Mouse (Mus musculus): ENCODE data around the gene Myo9b. TPM values are rescaled to one million over a fixed set of nuclear protein-coding genes. Genes with fewer than 3 reads are reported as not detected.

Gene Myo9b
- total RNA-seq, 2 experiments from 2014 or later: 8.1 to 22.6 TPM

DNA sequence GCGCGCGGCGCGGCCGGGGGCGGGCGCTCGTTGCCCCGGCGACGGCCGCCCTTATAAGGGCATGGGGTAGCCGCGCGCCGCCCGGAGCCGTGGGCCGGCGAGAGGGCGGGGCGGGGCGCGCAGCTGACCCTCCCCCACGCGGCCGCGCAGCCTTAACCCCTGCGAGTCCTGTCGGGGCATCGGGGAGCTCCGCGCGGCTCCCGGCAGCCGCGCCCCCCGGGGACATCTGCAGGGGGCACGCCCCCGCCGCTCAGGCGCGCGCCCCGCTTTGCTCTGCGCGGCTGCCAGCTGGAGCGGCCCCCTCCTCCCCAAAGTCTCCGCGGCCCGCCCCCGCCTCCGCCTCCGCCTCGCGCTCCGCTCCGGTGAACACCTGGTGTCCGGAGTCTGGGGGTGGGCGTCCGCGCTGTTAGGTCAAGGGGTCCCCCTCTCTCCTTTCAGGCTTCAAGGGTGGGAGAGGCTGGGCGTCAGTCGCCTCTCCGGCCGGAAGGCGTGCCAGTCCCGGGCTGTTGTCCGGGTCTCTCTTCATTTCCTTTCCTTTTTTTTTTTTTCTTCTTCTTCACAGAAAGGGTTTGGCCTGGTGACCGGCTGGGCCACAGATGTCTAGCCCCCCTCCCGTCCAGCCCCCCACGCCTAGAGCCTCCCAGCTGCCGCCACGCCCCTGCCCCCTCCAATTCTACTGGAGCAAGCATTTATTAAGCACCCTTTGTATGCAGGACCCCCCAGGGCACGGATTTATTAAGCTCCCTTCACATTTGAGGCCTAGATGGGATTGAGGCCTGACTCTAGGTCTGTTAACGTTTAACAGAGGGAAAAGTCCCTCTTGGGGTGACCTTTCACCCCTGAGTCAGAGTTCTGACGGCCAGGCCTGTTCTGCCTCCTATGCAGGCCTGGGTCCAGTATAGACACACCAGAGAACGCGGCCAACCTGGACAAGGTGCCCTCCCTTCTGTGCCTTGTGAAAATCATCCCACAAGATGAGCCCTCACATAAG, 109.8 kb downstream of the Myo9b start:
- no peak for ATAC-seq (replicated peaks; ENCODE audit: low FRiP score, poor library complexity, severe bottlenecking)

DNA sequence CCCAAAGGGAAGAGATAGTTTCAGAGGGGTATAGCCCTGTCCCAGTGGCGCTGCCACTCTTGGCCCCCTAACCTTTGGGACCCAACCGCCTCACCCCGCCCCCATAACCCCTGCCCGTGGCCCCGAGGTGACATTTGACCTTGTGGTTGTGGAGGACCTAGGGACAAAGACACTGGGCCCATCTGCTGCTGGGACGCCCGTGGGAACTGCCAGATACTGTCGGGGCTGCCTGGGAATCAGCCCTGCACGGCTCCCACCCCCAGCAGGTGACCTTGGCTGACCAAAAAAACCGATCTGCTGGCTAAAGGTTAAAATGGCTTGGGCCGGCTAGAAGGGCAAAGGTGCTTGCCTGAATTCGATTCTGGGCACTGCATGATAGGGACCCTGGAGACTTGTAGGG, 110.9 kb downstream of the Myo9b start:
- no peak for ATAC-seq (replicated peaks; ENCODE audit: low FRiP score, poor library complexity, severe bottlenecking)

DNA sequence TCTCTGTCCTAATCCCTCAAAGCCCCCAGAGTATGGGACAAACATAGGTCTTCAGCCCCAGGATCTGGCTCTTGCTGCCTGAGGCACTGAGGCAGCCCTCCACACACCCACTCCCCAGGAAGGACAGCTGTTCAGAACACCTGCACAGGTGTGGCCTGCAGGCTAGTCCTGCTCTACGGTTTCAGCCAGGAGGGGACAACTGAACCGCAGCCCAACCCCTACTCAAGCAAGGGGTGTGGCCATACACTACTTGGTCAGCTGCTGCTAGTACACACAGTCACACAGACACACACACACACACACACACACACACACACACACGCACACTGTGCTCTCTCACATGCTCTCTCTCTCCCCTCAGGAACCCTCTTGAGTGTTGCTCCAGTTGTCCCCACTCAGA, 111.3 kb downstream of the Myo9b start:
- ATAC-seq (replicated peaks; ENCODE audit: low FRiP score, poor library complexity, severe bottlenecking): no peak

DNA sequence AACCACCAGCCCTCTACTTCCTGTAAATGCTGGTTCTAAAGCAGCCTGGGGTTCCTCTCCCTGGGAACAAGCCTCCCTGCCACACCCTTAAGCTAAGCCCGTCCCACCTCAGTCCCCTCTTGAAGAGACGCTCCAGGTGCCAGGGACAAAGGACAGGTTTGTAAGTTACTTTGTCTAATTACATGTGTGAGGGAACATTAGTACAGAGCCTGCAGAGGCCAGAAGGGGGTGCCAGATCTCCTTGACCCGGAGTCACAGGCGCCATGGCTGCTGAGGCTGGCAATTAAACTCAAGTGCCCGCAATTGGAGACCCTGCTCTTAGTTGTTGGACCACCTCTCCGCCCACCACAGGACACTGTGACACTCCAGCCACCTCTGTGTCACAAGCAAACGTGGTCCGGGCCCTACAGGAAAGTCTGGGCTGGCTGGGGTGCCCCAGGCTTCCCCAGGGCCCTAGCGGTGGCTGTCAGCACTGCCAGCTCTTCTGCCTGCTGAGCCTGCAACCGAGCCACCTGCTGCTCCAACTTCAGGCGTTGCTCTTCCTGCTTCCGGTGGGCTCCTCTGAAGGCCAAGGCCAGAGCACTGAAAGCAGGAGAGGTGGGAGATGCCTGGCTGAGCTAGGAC, 112.8 kb downstream of the Myo9b start:
- ATAC-seq (replicated peaks; ENCODE audit: low FRiP score, poor library complexity, severe bottlenecking): 0 out of 2 replicates have a peak, but pooled peaks have one; percentile 37

DNA sequence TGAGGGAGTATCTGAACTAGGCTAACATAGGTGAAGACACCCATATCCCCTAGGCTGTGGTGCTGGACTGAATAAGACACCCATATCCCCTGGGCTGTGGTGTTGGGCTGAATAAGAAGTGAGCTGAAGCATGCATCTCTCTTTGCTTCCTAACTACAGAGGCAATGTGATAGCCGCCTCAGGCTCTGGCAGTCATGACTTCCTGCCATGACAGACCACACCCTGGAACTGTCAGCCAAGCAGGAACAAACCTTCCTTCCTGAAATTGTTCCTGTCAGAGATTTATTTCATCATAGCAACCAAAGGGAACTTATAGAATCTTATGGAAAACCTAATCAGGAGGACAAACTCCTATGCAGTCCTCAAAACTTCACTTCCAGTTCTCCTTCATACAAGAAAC, 115.8 kb downstream of the Myo9b start:
- ATAC-seq (replicated peaks; ENCODE audit: low FRiP score, poor library complexity, severe bottlenecking): no peak

DNA sequence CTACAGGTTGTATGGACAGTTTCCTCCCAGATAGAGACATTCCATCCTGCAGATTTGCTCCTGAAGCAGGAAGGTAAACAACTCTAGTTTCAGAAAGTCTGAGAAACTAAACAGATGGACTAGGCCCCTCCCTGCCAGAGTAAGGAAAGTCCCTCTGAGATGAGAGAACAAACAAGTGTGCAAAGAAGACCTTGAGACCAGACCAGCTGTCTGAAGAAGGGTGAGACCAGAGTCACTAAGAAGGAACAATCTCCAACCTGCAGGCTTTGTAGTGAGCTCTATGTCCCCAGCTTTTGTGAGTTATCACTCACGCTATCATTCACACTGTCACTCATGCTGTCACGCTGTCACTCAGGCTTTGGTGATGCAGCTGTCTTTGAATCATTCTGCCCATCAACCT, 119.2 kb downstream of the Myo9b start:
- no peak for ATAC-seq (replicated peaks; ENCODE audit: low FRiP score, poor library complexity, severe bottlenecking)

DNA sequence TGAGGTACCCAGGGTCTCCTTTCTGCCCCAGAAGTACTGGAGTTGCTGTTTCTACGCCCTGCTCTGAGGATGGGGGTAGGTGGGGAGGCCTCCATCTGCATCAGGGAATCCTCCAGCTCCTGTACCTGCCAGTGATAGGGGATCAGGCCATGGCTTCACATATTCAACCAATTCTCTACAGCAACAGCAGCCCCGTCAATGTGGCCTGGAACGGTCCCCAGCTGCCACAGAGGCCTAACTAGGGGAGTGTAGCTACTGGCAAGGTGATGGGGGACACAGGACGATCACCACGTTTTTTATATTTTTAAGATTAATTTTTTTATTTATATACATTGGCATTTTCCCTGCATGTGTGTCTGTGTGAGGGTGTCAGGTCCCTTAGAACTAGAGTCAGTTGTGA, 119.9 kb downstream of the Myo9b start:
- no peak for ATAC-seq (replicated peaks; ENCODE audit: low FRiP score, poor library complexity, severe bottlenecking)

DNA sequence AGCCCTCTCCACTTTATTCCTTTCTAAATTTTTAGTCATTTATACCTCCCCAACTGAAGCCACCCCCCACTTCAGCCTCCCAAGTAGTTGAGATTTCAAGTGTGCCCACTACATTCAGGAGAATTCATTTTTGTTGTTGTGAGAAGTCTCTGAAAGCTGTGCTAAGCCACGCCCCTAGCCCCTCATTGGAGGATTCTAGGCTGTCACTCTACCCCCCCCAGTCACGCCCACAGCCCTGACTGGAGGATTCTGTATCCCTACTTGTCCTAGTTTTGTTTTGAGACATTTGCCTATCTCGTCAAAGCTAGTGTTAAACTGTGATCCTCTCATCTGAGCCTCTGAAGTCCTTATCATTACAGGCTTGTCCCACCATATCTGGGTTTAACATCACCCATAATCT, 120.4 kb downstream of the Myo9b start:
- no peak for ATAC-seq (replicated peaks; ENCODE audit: low FRiP score, poor library complexity, severe bottlenecking)

DNA sequence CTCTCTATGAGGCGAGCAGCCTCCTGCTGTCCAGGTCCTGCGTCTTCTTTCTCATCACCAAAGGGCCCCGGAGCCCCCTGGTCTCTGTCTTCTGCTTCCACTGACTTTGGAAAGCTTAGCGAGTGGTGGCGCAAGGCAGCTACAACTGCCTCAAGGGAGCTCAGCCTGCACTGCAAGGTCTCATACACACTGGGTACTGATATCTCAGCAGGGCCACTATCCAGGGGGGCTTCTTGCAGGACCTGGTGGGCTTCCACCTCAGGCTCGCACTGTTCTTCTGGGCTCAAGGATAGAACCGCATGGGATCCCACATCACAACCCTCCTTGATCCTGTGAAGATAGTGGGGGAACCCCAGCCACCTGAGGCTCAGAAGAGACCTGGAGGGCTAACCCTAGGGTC, 122.0 kb downstream of the Myo9b start:
- no peak for ATAC-seq (replicated peaks; ENCODE audit: low FRiP score, poor library complexity, severe bottlenecking)

DNA sequence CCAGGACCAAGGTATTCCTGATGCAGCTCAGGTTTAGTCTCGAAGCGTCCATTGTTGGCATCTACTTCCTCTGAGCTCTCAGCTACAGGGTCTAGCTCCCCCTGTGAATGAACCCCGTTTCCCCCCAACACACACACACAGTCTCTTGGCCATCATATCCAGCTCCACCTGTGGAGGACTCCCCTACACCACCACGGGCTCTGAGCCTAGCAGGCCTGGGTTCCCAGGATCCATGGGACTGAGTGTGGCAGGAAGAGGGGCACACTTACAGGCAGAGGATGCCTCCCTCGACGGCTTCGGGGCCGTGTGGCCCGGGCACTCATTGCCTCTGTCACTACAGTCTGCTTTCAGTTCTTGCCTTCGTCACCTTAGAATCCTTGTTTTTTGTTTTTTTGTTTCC, 122.6 kb downstream of the Myo9b start:
- no peak for ATAC-seq (replicated peaks; ENCODE audit: low FRiP score, poor library complexity, severe bottlenecking)

DNA sequence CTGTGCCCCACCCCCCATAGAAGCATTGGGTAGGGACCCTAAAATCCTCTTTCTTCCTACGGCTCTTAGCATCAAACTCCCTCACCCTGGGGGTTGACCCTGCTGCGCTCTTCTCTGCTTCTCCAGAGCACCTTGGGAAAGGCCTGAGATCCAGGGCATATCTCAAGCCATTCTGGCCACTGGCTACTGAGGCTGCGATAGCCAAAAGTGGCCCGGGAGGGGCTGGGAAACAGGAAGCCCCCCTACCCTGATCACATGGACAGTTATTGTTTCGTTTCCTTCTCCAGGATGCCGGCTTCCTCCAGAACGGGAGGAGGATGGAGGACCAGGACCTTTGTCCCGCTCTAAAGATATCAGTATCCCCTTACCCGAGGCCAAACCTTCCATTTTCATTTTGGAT, 123.1 kb downstream of the Myo9b start, which contains the start of gene Ushbp1:
Gene Ushbp1 (minus strand): TSS at position 174 of the 400 bp plus-strand sequence.
- no peak for ATAC-seq (replicated peaks; ENCODE audit: low FRiP score, poor library complexity, severe bottlenecking)

DNA sequence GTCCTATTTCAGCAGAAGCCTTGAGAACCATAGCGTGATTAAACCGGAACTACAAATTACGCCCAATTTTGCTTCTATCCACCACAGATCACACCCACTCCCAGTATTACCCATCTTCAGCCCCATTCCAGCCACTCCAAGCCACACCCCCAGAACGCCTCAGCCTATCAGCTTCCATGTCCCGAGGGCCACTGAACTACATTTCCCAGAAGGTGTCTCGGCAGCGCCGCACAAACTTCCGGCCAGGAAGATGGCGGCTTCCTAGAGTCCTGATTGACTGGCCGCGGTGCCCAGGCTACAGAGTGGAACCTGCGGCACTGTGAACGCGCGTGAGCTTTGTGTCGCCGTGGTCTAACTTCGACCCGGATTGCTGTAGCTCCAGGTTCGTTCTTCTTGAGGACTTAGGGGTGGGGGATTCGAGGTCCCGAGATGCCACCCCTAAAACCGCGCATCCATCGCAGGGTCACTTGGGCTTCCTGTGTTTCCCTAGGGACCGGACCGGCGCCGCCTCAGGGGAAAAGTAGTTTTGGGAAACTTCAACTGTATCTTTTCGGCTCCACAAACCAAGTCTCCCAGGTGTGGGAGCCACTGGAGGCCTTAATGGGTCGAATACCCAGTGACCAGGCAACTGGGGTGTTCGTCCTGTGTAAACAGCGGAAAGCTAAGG, 124.3 kb downstream of the Myo9b start, which contains the start of gene Babam1:
Gene Babam1 (plus strand): TSS at position 223 of the 667 bp plus-strand sequence.
- peak; percentile 98 for ATAC-seq (replicated peaks; ENCODE audit: low FRiP score, poor library complexity, severe bottlenecking)

DNA sequence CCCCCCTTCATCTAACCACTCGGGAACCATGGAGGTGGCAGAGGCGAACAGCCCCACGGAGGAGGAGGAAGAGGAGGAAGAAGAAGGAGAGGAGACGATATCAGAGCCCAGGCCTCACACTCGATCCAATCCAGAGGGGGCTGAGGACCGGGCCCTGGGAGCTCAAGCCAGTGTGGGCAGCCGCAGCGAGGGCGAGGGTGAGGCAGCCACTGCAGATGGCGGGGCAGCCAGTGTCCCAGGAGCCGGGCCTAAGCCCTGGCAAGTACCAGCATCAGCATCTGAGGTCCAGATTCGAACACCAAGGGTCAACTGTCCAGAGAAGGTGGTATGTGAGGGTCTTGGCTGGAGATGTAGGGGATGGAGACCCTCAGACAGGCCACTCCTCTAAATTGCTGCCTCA, 125.2 kb downstream of the Myo9b start:
- ATAC-seq (replicated peaks; ENCODE audit: low FRiP score, poor library complexity, severe bottlenecking): no peak

DNA sequence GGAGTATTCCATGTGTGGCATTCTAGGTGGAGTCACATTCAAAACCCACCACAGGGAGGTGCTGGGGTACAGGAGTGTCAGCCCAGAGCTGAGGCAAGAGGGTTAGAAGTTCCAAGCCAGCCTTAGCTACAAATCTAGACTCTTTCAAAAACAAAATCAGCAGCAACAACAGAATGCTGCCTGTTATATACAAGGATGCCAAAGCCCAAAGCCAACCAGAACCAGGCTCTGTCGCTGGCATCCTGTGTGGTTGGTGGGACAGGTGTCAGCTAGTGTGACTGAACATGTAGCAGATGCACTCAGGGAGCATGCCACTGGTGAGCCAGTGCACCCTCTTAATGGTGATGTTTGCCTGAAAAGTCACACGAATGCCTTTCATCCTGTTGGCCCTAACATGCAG, 128.3 kb downstream of the Myo9b start:
- ATAC-seq (replicated peaks; ENCODE audit: low FRiP score, poor library complexity, severe bottlenecking): no peak

DNA sequence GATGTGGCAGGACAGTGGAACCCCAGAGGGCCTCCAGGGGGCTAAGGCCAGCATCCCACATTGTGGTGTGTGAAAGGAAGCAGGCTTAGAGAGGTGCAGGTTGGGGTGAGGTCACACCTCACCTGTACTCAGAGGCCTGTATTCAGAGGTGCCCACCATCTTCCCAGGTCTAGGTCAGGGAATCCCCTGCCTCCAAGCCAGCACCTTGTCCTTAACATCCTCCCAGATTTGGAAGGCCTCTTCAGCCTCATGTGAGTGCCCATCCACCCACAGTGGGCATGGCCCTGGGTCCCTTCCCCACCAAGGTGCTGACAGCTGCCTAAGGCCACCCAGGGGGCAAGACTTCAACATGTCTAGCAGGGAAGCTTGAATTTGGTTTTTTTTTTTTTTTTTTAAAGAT, 128.9 kb downstream of the Myo9b start:
- no peak for ATAC-seq (replicated peaks; ENCODE audit: low FRiP score, poor library complexity, severe bottlenecking)

DNA sequence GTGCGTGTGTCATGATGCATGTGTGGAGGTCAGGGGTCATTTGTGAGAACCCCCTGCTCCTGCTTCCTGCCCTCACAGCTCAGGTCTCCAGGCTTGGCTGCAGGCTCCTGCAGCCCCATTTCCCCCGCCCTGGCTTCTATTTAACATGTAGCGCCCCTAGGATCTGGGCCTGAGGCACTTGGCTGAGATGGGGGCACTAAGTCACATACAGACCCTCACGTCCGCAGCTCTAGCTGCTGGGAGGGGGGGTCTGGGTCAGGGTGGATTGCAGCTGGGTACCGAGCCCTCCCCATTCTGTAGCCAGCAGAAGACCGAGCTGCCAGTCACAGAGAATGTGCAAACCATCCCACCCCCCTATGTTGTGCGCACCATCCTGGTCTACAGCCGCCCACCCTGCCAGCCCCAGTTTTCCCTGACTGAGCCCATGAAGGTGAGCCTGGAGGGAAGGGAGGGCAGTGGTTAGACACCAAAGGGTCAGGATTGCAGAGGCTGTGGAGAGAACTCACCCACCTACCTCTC, 130.0 kb downstream of the Myo9b start:
- no peak for ATAC-seq (replicated peaks; ENCODE audit: low FRiP score, poor library complexity, severe bottlenecking)

DNA sequence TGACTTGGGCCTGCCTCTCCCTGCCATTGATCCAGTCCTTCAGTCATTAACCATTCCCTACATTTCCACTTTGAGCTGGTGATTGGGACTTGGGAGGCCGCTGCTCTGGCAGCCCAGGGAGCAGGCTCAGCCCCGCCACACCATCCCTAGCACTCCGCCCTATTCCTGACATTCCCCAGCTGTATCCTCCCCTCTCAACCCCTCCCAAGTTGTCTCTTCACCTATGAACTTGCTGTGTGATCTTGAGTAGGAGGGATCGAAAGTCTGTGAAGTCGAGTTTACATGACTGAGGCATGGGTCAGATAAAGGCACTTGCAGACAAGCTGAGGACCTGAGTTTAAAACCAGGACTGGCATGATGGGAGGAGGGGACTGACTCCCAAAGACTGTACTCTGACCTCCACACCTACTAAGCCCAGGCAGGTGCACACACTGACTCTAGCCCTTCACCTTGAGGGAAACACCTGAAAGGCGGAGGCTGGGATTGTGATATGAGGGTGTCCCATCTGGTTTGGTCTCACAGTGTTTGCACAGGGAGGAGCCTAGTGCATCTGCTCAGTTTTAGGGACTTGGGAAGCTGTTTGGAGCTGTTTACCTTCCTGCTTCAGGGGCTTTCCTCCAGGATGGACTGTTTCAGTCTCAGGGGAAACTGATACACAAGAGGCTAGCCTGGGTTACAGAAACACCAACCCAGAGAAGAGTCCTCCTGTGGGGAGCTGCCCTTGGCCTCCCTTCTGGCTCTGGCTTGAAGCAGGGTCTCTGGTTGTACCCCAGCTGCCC, 130.8 kb downstream of the Myo9b start:
- no peak for ATAC-seq (replicated peaks; ENCODE audit: low FRiP score, poor library complexity, severe bottlenecking)

DNA sequence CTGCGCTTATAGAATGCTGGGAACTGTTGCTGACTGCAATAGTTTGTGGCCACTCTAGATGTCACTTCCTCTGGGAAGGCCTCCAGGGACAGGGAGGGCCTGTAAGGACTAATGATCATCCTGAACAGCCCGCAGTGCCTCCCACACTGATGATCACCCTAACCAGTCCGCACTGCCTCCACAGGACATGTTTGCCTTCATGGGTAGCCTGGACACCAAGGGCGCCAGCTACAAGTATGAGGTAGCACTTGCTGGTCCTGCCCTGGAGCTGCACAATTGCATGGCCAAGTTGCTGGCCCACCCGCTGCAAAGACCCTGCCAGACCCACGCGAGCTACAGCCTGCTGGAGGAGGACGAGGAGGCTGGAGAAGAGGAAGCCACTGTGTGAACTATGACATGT, 131.5 kb downstream of the Myo9b start:
- ATAC-seq (replicated peaks; ENCODE audit: low FRiP score, poor library complexity, severe bottlenecking): no peak

DNA sequence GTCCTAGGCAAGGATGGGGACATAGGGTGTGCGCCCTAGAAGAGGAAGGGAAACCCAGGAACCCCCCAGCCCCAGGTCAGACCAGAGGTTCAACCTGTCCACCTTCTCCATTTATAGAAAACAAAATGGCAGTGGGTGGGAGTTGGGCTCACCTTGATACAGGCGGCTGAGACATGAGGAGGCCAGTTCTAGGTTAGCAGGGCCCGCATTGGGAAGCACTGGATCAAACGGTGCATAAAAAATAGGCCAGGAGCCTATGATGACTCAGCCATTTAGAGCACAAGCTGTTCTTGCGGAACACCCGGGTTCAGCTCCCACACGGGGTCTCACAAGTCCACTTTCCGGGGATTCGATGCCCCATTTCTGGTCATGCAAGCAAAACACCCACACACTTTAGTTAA, 132.4 kb downstream of the Myo9b start:
- ATAC-seq (replicated peaks; ENCODE audit: low FRiP score, poor library complexity, severe bottlenecking): no peak
